Mouse (Mus musculus): ENCODE results near the gene Zfp988.
"Not testable (repeated sequence)": the region's sequence is repeated elsewhere in the genome, so short reads cannot be mapped to it uniquely, and the experiment has no call there.

DNA sequence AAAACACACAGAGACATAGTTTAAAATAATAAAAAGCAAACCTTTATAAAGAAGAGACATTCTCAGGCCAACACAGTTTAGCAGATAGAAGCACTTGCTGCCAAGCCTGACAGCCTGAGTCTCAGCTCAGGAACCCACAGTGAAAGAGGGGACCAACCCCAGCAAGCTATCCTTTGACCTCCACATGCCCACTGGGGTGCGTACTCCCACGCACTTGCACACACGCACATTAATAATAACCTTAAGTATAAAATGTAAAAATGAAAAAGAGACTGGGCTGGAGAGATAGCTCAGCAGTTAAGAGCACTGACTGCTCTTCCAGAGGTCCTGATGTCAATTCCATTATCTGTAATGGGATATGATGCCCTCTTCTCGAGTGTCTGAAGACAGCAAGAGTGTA, 41.8 kb downstream of the Zfp988 start:
- TF ChIP-seq CTCF (IDR thresholded peaks at IDR 0.05; ENCODE audit: control insufficient read depth, insufficient read depth, insufficient replicate concordance, low read depth, low read length); POLR2A (IDR thresholded peaks at IDR 0.05; ENCODE audit: control insufficient read depth, low read depth, low read length): not testable (repeated sequence)

Measured in testis, adult 2 months (tissue).